Mouse (Mus musculus) mouse embryonic stem cell (cell line): Measurements from ENCODE around the gene Ophn1.

Experiments used
- in situ Hi-C, 2 experiments: fragments of 300-500 bp; cut with MboI; formaldehyde crosslinking; loops; 1 replicate in 1 of 2; 3 replicates in 1 of 2; pipeline ENCODE4 v1.14.3; 2019 to 2020; ENCODE audit warnings: low sequenced_read_pairs in 2 of 2, low pct_unique_long_range_greater_than_20kb in 1 of 2, mixed read lengths in 1 of 2; ENCODE audit not compliant: unreplicated experiment in 1 of 2

Ophn1 gene

DNA sequence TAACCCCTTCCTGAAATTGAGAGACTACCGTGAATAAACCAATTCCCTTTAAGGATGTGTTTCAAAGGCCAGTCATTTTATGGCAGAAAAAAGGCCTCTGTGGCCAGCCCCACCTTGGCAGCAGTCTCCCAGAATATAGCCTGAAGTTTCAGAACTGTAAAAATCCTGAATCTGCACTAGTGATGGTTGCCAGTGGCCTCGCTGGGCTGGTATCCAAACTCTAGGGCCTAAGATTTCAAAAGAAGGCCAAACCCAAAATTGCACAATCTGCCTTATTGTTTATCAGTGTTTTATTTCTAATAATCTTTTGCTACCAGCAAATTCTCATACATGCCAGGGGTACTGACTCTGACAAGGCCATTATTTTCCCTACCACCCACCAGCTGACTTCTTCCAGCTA is 34.8 kb downstream of the Ophn1 start:
- in situ Hi-C loops, result no loop called here

DNA sequence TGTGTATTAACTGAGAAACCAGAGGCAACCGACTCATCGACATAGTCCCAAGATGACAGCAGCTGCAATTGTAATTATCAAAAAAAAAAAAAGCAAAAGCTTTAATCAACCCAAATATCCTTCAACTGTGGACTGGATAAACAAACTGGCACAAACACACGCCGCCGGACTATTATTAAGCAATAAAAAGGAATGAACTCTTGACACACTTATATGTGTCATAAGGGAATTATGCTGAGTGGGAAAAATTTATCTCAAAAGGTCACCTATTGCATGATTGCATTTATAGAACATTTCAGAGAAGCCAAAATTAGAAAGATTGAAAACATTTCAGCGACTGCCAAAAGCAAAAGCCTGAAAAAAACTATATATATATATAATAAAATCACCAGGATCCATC is 40.0 kb downstream of the Ophn1 start:
- in situ Hi-C loops, result no loop called here

DNA sequence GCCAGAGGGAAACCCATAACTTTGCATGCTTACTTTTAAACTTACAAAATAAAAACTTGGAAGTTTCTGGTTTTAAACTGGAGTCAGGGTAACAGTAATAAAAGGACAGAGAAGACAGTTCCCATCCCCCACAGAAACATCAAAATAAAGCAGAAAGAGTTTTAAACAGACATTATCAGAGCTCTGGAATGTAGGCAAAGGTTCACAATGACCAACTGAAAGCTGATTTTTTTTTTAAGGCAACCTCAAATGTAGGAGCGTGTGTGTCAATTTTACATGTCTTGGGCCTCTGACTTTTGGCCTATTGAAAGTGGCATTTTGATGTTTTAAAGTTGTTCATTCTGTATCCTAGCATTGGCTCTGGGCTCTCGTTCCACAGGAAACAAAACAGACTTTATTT is 49.2 kb downstream of the Ophn1 start:
- in situ Hi-C loops, result no loop called here

DNA sequence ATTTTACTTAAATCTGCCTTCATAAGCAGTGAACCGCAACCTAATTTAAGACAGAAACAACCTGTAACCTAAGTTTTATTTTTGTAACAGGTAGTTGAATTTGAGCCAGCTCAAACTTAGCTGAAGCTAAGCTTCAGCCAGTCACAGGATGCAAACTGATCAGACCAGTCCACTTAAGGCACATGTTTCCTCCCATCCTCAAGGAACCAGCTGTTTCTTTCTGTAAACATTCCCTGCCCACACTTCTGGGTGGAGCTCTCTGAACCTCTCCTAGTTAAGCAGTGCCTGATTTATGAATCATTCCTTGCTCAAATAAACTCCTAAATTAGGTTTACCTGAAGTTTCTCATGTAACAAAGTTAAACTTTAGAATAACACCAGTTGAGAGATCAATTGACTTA is 54.8 kb downstream of the Ophn1 start:
- in situ Hi-C loops, result no loop called here

DNA sequence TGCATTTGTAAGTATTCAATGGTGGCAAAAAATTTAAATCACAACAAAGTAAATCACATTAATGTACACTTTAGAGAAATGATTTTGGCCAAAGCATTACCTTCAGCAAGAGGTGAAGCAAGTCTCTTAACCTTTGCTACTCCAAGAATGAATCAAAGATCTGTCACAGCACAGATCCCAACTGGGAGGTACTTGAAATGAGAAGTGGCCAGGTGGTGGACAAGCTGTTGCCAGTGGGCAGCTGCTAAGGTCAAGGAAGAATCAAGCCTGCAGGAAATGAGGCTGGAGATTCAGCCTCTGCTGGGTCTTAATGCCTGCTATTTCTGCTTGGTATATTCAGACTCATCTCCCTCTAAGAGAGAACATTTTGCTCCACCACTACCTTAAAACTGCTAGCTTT is 87.0 kb downstream of the Ophn1 start:
- in situ Hi-C loops, result no loop called here

DNA sequence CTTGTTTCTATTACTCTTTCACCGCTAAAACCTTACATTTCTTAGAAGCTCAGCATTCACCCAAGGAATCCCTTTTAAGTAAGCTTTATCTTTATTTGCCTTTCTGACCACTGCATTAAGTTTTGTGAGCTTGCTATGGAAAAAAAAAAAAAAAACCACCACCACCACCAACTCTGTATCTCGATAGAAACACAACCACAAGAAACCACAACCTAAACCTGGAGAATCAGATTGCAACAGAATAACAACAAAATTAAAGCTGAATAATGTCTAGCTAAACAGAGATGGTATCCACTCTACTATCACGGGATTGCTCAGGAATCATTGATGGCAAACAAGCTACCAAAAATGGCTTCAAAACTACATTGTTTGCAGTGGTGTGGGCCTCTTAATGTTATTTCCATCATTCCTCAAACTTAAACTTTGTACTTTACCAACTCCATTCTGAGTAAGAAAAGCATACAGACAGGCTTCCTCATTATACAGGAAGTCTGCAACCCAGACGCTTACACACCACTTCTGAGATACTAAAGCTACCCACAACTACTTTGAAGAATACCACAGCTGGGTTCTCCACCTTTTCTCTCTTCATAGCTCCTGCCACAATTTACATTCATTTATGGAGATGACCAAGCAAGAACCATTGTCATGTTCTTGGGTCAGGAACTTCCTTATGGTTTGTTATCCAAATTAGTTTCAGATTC is 116.4 kb downstream of the Ophn1 start:
- in situ Hi-C loops, result no loop called here

DNA sequence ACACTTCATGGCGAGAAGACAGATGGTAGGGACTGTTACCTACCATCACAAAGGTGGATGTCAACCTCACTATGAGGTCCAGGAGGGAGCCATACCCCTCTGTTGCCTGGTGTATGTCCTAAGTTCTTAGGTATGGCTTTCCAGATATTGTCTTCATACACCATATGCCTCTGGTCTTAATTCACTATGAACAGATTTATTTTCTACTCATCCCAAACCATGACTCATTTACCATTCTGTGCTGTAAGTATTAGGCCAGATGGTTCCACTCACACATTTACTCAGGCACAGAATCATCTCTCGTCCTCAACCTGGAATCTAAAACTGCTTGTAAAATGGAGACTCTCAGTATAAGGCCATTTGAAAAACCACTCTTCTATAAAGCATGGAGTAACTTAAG is 135.7 kb downstream of the Ophn1 start:
- in situ Hi-C loops, result no loop called here

DNA sequence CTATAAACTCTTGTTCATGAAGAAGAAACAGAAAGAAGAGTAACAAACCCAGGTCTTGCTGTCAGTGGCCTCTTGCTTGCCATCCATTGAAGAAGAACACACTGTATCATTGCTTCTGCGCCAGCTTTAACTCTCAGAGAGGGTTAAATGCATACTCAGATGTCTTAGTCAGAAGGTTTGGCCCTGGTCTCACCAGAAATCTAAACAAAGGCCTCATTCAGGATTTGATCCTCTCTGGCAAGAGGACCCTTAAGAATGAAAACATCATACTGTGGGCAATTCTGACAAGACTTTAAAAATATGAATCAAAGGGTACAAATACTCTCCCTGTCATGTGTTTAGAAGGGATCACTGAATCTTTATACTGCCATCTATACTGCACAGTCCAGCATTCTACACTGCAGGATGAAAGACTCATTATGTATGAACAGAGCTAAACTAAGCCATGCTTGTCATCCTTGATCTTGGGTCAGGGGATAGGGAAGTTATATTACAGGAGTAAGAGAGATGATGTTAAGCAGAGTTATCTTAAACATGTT is 139.5 kb downstream of the Ophn1 start:
- in situ Hi-C loops, result no loop called here

DNA sequence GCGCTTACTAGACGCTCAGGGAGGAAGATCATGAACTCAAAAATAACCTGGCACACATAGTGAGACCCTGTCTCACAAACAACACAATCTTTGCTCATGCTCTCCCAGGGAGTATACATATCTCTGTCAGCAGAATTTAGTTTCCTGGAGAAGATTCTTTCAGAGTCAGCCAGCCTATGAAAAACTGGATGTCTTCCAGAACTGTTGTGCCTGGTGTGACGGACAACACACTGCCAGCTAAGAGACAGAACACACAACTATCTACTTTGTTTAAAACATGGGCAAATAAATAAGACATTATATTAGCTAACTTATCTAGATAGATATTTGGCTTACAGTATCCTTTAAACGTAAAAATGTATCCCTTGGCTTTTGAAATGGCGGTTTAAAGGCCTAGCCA is 154.1 kb downstream of the Ophn1 start:
- in situ Hi-C loops, result no loop called here

DNA sequence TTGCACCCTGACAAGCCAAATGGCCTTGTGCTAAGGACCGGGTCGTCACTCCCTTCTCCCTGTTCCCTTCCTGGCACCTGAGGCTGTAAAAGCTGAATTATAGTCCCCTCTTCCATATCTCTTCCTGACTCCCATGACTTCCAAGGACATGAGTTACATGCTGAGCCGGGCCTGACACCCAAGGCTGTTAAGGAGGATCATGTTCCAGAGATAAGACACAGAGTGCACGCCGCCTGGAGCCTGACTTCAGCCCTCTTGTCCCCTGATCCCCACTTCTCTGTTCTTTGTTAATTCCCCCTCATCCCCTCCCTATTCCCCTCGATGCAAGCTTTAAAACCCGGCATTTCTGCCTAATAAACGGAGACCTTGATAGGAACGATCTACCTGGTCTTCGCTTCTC is 167.8 kb downstream of the Ophn1 start:
- in situ Hi-C loops, result no loop called here

DNA sequence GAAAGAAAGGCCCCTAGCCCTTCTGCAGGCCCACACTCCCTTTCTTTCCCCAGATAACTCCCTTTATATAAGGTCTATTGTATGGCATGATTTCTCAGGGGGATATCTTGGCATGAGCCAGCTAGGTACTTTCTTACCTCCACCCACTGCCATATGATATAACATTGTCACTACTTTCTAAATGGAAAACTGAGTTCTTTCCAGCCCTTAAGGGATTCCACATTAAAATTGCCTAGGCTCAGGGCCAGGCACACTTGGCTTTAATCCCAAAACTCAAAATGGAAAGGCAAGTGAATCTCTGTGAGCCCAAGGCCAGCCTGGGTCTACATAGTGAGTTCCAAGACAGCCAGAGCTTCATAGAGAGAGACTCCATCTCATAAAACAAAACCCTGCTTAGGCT is 183.1 kb downstream of the Ophn1 start:
- in situ Hi-C loops, result no loop called here

DNA sequence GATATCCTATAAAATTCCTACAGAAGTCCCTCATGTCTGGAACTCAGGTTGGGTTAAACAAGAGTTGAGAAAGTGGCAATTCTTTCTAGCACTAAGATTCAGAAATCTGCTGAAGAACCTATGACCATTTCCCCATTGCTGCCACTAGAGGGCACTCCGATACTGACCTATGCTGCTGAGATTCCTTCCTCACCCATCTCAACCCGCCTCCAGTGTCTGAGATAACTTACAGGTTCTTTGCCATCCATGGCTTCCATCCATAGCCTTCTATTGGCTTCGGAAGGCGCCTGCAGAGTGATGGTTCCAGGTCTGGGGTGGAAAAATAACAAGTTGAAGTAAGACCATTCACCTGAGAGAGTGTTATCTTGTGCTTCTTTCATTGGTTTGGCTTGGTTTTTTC is 189.2 kb downstream of the Ophn1 start:
- in situ Hi-C loops, result loop anchor here in 1 of 2 experiments (5.0 kb wide), 1 partner anchor 221 kb away; no protein-coding TSS in a partner anchor

DNA sequence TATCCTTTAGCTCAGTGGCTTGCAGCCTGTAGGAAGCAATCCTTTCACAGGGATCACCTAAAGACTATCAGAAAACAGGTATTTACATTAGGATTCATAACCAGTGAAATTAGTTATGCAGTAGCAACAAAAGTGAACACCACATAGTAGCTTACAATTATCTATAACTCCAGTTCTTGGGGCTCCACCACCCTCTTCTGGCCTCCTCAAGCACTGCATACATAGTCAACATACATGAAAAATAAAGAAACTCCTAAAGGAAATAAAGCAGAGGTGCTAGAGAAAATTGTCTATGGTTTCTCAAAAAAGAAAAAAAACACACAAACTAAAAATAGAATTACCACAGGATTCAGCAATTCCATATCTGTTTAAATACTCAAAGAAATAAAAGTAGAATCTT is 208.2 kb downstream of the Ophn1 start:
- in situ Hi-C loops, result loop anchor here (25.0 kb wide), 2 partner anchors 230 to 405 kb away; no protein-coding TSS in a partner anchor

DNA sequence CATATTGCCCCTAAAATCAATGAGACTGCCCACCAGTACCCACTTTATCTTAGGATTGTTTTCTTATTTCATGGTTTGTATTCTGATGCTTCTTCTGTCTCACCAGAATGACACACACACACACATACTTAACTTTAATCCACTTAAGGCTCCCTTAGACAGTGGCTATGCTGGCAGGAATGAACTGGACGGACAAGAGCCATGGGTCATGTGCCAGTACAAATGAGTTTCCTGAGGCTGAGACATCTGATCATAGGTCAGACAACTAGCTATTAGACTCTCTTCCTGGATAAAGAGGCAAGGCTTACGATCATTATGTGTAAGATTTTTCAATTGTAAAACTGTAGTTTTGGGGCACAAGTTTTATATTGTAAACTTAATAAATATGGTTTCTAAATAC is 209.5 kb downstream of the Ophn1 start:
- in situ Hi-C loops, result loop anchor here (25.0 kb wide), 2 partner anchors 231 to 406 kb away; no protein-coding TSS in a partner anchor

DNA sequence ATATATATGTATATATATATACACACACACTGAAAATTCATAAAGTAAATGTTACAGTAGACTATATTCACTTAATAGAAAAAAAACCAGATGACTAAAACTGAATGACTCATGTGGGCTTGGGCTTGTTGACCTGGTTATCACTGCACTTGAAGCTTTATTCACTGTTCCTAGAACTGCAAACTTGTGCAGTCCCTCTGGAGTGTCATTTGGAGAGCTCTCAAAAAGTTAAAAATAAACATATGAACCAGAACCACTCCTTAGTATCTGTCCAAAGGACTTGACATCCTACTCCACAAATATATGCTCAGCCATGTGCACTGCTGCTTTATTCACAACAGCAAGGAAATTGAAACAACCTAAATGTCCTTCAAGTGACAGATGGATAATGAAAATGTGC is 219.8 kb downstream of the Ophn1 start:
- in situ Hi-C loops, result no loop called here

DNA sequence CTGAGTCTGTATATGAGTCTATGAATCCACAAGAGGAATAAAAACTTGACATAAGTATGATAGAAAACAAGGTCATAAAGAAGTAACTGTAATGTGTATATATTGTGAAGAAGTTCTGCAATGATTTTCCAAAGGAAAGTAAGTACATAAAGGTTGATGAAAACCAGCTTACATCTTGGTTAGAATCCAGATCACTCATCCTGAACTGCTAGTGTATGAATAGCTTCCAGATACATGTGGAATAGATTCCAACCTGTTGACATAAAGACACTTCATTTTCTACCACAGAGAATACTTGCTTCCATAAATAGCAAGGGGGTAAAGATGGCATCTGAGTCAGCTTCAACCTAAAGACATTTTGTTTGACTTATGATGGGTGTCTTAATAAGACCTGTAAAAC is 239.4 kb downstream of the Ophn1 start:
- in situ Hi-C loops, result no loop called here

DNA sequence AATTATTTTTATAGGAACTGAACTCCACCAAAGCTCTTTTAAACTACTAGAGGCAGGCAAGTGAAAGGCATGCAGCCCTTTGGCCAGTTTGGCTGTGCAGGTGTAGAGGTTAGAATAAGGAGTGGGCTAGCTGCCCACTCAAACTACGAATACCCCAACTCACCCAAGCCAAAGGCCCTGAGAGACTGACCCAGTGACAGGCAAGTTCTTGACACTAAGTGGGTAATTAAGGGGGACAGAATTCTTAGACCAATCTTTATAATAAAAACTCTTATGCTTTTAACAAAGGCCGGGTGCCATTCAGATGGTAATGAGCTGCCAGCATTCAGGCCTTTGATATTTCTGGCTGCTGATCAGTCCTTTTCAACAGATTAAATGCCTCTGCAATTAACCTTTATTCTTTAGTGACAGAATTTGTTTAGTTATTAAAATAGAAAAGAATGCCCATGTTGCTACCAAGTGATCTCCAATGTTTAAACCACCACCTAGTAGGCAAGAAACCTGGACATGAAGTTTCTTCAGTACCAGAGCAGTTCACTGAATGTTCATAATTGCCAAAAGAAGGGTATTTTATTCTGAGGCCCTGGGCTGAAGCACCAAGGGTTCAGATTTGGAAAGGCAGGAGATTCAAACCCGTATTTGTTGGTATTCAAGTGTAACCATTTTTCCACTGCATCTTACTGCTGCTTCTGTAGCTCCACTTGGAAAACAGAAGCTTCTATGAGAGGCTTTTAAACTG is 262.0 kb downstream of the Ophn1 start:
- in situ Hi-C loops, result no loop called here

DNA sequence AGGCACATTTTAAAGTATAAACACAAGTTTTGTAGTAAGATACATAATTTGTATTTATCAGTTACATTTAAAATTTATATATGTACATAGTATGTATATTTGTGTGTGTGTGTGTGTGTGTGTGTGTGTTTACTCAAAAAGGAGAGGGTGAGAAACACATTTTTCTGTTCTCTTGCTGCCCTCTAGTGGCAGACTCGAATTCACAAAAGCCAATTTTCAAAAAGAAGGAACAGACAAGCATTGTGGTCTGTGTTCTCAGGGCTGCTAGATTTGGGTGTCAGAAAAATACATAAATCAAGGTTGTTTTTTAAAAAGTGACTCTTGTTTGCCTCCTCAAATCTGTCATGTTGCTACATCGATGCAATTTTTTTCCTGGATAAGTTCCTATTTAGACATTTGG is 272.0 kb downstream of the Ophn1 start:
- in situ Hi-C loops, result loop anchor here in 1 of 2 experiments (25.0 kb wide), 1 partner anchor 407 kb away; no protein-coding TSS in a partner anchor

DNA sequence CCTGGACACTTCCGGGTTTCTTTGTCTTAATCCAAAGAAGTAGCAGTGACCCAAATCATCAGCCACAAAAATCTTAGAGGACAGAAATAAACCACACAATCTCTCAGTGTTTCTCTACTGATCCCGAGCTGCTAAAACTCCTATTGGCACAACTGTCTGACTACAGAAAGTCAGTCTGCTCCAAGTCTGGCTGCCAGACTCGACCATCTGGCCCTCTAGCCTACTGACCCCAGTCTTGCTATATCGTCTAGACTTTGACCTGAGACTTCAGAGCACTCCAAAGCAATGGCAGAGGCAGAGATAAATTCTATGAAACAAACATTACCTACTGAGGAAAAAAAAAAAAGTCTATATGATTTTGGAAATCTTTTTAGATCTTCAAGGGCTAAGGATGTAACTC is 273.4 kb downstream of the Ophn1 start:
- in situ Hi-C loops, result loop anchor here in 1 of 2 experiments (25.0 kb wide), 1 partner anchor 405 kb away; no protein-coding TSS in a partner anchor

DNA sequence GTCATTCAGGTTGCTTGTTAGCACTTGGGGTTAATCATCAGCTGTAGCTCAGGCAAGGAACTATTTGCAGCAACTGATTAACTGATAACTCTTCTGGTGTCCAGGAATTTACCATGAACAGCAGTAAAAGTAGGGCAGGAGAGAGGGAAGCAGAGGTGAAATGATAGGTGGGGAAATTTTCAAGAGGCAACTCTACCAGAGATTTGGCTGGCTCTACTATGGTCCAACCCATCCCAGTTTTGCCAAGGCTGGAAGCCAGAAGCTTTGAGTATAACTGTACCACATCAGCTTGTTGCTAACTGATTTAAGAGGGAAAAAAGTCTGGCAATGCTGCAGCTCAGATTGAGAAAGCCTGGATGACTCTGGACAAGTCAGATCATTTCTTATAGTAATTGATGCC is 316.6 kb downstream of the Ophn1 start:
- in situ Hi-C loops, result no loop called here
